Mouse (Mus musculus): ENCODE results near the gene Nudt14. TPM values are rescaled to one million over a fixed set of nuclear protein-coding genes. Genes with fewer than 3 reads are reported as not detected.

Nudt14 gene
- polyA plus RNA-seq, 1 experiment from 2014 or later, result 30.6 TPM

- Histone ChIP-seq H3K4me2 (ENCODE audit: low read depth, low read length) (no peak overlapping the region), H3K36me3 (replicated peaks; ENCODE audit: insufficient read depth, low read length) (0 out of 2 replicates have a peak, but pooled peaks cover under 1% of the 10 kb centered on the region), H3K4me1 (ENCODE audit: insufficient read depth) (peaks cover 15% of the 10 kb centered on the region), H3K9me3 (ENCODE audit: low read length) (no peaks in the 10 kb centered on the region), H3K9ac (replicated peaks) (no peak overlapping the region; the same call in 1 of the 2 replicates), H3K27ac (ENCODE audit: low read depth) (no peak overlapping the region), H3K4me3 (ENCODE audit: low read depth, low read length) (no peak overlapping the region), H3K27me3 (ENCODE audit: insufficient read depth, low read length) (peaks cover 30% of the 10 kb centered on the region)
- ATAC-seq (peak; percentile 16; the same call in 1 of the 2 replicates), DNase-seq (peak; percentile 47)
- 27% methylated on average over 8 of the region's 8 CpGs for WGBS (ENCODE audit: insufficient replicate concordance)
- no peak for TF ChIP-seq EP300 (IDR thresholded peaks at IDR 0.05; ENCODE audit: low read depth)
- TF ChIP-seq CTCF (IDR thresholded peaks at IDR 0.05; ENCODE audit: low read depth), result no peak
These were observed 10.5 kb upstream of the Nudt14 start for GRCm38 (mm10) chr12:112952433-112952832.

GRCm38 (mm10) chr12:112951150-112951842 lies 9.4 kb upstream of the Nudt14 start:
- WGBS (ENCODE audit: insufficient replicate concordance), result 17% methylated on average over 7 of the region's 7 CpGs
- DNase-seq (no peak), ATAC-seq (no peak)
- Histone ChIP-seq H3K4me1 (ENCODE audit: insufficient read depth) (peaks cover 15% of the 10 kb centered on the region), H3K27me3 (ENCODE audit: insufficient read depth, low read length) (peaks cover 30% of the 10 kb centered on the region), H3K9ac (replicated peaks) (no peak overlapping the region), H3K4me2 (ENCODE audit: low read depth, low read length) (no peak overlapping the region; the same call in 1 of the 2 replicates), H3K27ac (ENCODE audit: low read depth) (no peak overlapping the region), H3K4me3 (ENCODE audit: low read depth, low read length) (no peak overlapping the region), H3K9me3 (ENCODE audit: low read length) (no peaks in the 10 kb centered on the region), H3K36me3 (replicated peaks; ENCODE audit: insufficient read depth, low read length) (no peaks in the 10 kb centered on the region)
- TF ChIP-seq CTCF (IDR thresholded peaks at IDR 0.05; ENCODE audit: low read depth) (no peak), EP300 (IDR thresholded peaks at IDR 0.05; ENCODE audit: low read depth) (no peak)

- H3K9me3 ChIP-seq (ENCODE audit: low read length), result no peaks in the 10 kb centered on the region
- H3K27ac ChIP-seq (ENCODE audit: low read depth), result no peak overlapping the region; the same call in 1 of the 2 replicates
- peak overlapping the region; percentile 96 for H3K4me2 ChIP-seq (ENCODE audit: low read depth, low read length)
- H3K4me3 ChIP-seq (ENCODE audit: low read depth, low read length), result peak overlapping the region; percentile 58
- no peak for ATAC-seq
- 16% methylated on average over 6 of the region's 6 CpGs for WGBS (ENCODE audit: insufficient replicate concordance)
- no peaks in the 10 kb centered on the region for H3K36me3 ChIP-seq (replicated peaks; ENCODE audit: insufficient read depth, low read length)
- peaks cover 15% of the 10 kb centered on the region for H3K4me1 ChIP-seq (ENCODE audit: insufficient read depth)
- no peak for TF ChIP-seq CTCF (IDR thresholded peaks at IDR 0.05; ENCODE audit: low read depth)
- no peak for TF ChIP-seq EP300 (IDR thresholded peaks at IDR 0.05; ENCODE audit: low read depth)
- no peak for DNase-seq
- H3K9ac ChIP-seq (replicated peaks), result peak overlapping the region; percentile 54; the same call in 1 of the 2 replicates
- peaks cover 30% of the 10 kb centered on the region for H3K27me3 ChIP-seq (ENCODE audit: insufficient read depth, low read length)
These were observed 8.8 kb upstream of the Nudt14 start for GRCm38 (mm10) chr12:112950761-112951129.

- Histone ChIP-seq H3K27ac (ENCODE audit: low read depth) (no peak overlapping the region; the same call in 1 of the 2 replicates), H3K4me2 (ENCODE audit: low read depth, low read length) (peak overlapping the region; percentile 96), H3K36me3 (replicated peaks; ENCODE audit: insufficient read depth, low read length) (no peaks in the 10 kb centered on the region), H3K4me1 (ENCODE audit: insufficient read depth) (peaks cover 15% of the 10 kb centered on the region), H3K27me3 (ENCODE audit: insufficient read depth, low read length) (peaks cover 30% of the 10 kb centered on the region), H3K9ac (replicated peaks) (peak overlapping the region; percentile 54), H3K9me3 (ENCODE audit: low read length) (no peaks in the 10 kb centered on the region), H3K4me3 (ENCODE audit: low read depth, low read length) (peak overlapping the region; percentile 58)
- peak; percentile 79 for ATAC-seq
- WGBS (ENCODE audit: insufficient replicate concordance), result under 1% methylated on average over 58 of the region's 58 CpGs
- TF ChIP-seq CTCF (IDR thresholded peaks at IDR 0.05; ENCODE audit: low read depth) (no peak), EP300 (IDR thresholded peaks at IDR 0.05; ENCODE audit: low read depth) (no peak)
- DNase-seq, result peak; percentile 82
These were observed 8.3 kb upstream of the Nudt14 start for GRCm38 (mm10) chr12:112950040-112950760.

GRCm38 (mm10) chr12:112947307-112947706 lies 5.4 kb upstream of the Nudt14 start:
- TF ChIP-seq CTCF (IDR thresholded peaks at IDR 0.05; ENCODE audit: low read depth) (peak; percentile 60), EP300 (IDR thresholded peaks at IDR 0.05; ENCODE audit: low read depth) (no peak)
- H3K9ac ChIP-seq (replicated peaks), result no peak overlapping the region
- no peaks in the 10 kb centered on the region for H3K36me3 ChIP-seq (replicated peaks; ENCODE audit: insufficient read depth, low read length)
- WGBS (ENCODE audit: insufficient replicate concordance), result 25% methylated on average over 4 of the region's 4 CpGs
- DNase-seq (peak; percentile 50), ATAC-seq (no peak)
- peaks cover 30% of the 10 kb centered on the region for H3K27me3 ChIP-seq (ENCODE audit: insufficient read depth, low read length)
- H3K4me2 ChIP-seq (ENCODE audit: low read depth, low read length), result no peak overlapping the region
- no peak overlapping the region for H3K27ac ChIP-seq (ENCODE audit: low read depth)
- H3K4me3 ChIP-seq (ENCODE audit: low read depth, low read length), result no peak overlapping the region
- peaks cover 16% of the 10 kb centered on the region for H3K4me1 ChIP-seq (ENCODE audit: insufficient read depth)
- no peaks in the 10 kb centered on the region for H3K9me3 ChIP-seq (ENCODE audit: low read length)

- Histone ChIP-seq H3K9me3 (ENCODE audit: low read length) (no peaks in the 10 kb centered on the region), H3K27ac (ENCODE audit: low read depth) (no peak overlapping the region), H3K36me3 (replicated peaks; ENCODE audit: insufficient read depth, low read length) (no peaks in the 10 kb centered on the region), H3K4me3 (ENCODE audit: low read depth, low read length) (no peak overlapping the region), H3K9ac (replicated peaks) (no peak overlapping the region), H3K27me3 (ENCODE audit: insufficient read depth, low read length) (peaks cover 4% of the 10 kb centered on the region; the same call in 1 of the 2 replicates), H3K4me2 (ENCODE audit: low read depth, low read length) (no peak overlapping the region), H3K4me1 (ENCODE audit: insufficient read depth) (peaks cover 13% of the 10 kb centered on the region)
- DNase-seq, result no peak
- no peak for TF ChIP-seq EP300 (IDR thresholded peaks at IDR 0.05; ENCODE audit: low read depth)
- no peak for TF ChIP-seq CTCF (IDR thresholded peaks at IDR 0.05; ENCODE audit: low read depth)
- no peak for ATAC-seq
- 84% methylated on average over 2 of the region's 2 CpGs for WGBS (ENCODE audit: insufficient replicate concordance)
These were observed 1.7 kb upstream of the Nudt14 start for GRCm38 (mm10) chr12:112943669-112944068.
